ENCODE assay signal across 9 mouse cellular contexts in genomic region chr10:67871811-67872210, GRCm38 (mm10). TPM values are rescaled to one million over a fixed set of nuclear protein-coding genes. Genes with fewer than 3 reads are reported as not detected.
A peak's percentile ranks its signal among the peaks of the same experiment; 100 is the strongest.
DNase-seq lines count a peak whose midpoint lies in the region; ATAC-seq lines count a peak whose summit lies in the region.
"Had no signal": no experiment of that assay in that cellular context is flagged by ENCODE, and none has a peak within 500 bp of the region (broad histone marks: within the 10 kb centered on the region; RNA-seq: fewer than 3 reads in every experiment).

No protein-coding gene starts in this region.

- DNase-seq in heart, adult 8-10 months (ENCODE audit: low spot score): peak; percentile 68
- DNase-seq in adrenal gland, adult 8-10 months: peak; percentile 14
- DNase-seq in embryo, embryonic 11.5 days (ENCODE audit: low read depth, low spot score): peak; percentile 19
- DNase-seq in layer of hippocampus, postnatal 36 days: peak; percentile 51 to 71
- peak; percentile 29 to 31 for DNase-seq in spleen, postnatal 36 days (ENCODE audit: low spot score in 2 of 2)
- DNase-seq: liver, embryonic 13.5 days had no signal

- no peaks in the 10 kb centered on the region for H3K27me3 ChIP-seq in heart, embryonic 11.5 days (ENCODE audit: control insufficient read depth, insufficient read depth, low read length)
- H3K27me3 ChIP-seq in midbrain, embryonic 12.5 days: 0 out of 2 replicates have a peak, but pooled peaks cover 12% of the 10 kb centered on the region
- H3K27me3 ChIP-seq: liver, embryonic 13.5 days had no signal

- no peak overlapping the region for H3K9ac ChIP-seq in heart, embryonic 11.5 days (ENCODE audit: low read depth, low read length)
- H3K9ac ChIP-seq in midbrain, embryonic 12.5 days (replicated peaks): no peak overlapping the region
- H3K9ac ChIP-seq: liver, embryonic 13.5 days had no signal

- 16% methylated on average over 2 of the region's 2 CpGs for WGBS in heart, embryonic 11.5 days (ENCODE audit: insufficient replicate concordance)
- WGBS in midbrain, embryonic 12.5 days: 7% methylated on average over 2 of the region's 2 CpGs

- no peak overlapping the region for H3K4me3 ChIP-seq in heart, embryonic 11.5 days (ENCODE audit: low read depth, low read length)
- H3K4me3 ChIP-seq in midbrain, embryonic 12.5 days: no peak overlapping the region
- H3K4me3 ChIP-seq: liver, embryonic 13.5 days had no signal

- no peaks in the 10 kb centered on the region for H3K9me3 ChIP-seq in heart, embryonic 11.5 days (replicated peaks; ENCODE audit: control insufficient read depth, low read length)
- H3K9me3 ChIP-seq in midbrain, embryonic 12.5 days: no peaks in the 10 kb centered on the region
- H3K9me3 ChIP-seq: liver, embryonic 13.5 days had no signal

- no peaks in the 10 kb centered on the region for H3K36me3 ChIP-seq in heart, embryonic 11.5 days (ENCODE audit: control insufficient read depth, insufficient read depth, low read length)
- H3K36me3 ChIP-seq in midbrain, embryonic 12.5 days: no peaks in the 10 kb centered on the region
- H3K36me3 ChIP-seq: liver, embryonic 13.5 days had no signal

- H3K27ac ChIP-seq in heart, embryonic 11.5 days (ENCODE audit: low read depth, low read length): no peak overlapping the region
- H3K27ac ChIP-seq in midbrain, embryonic 12.5 days (replicated peaks): no peak overlapping the region
- H3K27ac ChIP-seq: liver, embryonic 13.5 days had no signal

- no peaks in the 10 kb centered on the region for H3K4me1 ChIP-seq in heart, embryonic 11.5 days (ENCODE audit: control insufficient read depth, insufficient read depth, low read length)
- H3K4me1 ChIP-seq in midbrain, embryonic 12.5 days: no peaks in the 10 kb centered on the region
- H3K4me1 ChIP-seq: liver, embryonic 13.5 days had no signal

- no peak for ATAC-seq in heart, embryonic 11.5 days (replicated peaks; ENCODE audit: insufficient number of reproducible peaks, low FRiP score, low TSS enrichment)
- ATAC-seq in hematopoietic stem cell, adult 5-6 weeks (replicated peaks in 1 of 2; ENCODE audit: insufficient read depth in 1 of 2, low FRiP score in 2 of 2, low TSS enrichment in 1 of 2, low read depth in 1 of 2, poor library complexity in 2 of 2, severe bottlenecking in 2 of 2): peak; percentile 93 to 94
- peak; percentile 44; the same call in 1 of the 2 replicates for ATAC-seq in midbrain, embryonic 12.5 days (ENCODE audit: low FRiP score, low read depth)

- H3K4me2 ChIP-seq in heart, embryonic 11.5 days: no peak overlapping the region
- H3K4me2 ChIP-seq in midbrain, embryonic 12.5 days (replicated peaks): no peak overlapping the region
- H3K4me2 ChIP-seq: liver, embryonic 13.5 days had no signal

RNA-seq across cellular contexts. Expression of gene Zfp365, which starts 40.7 kb away (rescaled TPM):
- 1 to 10 TPM in 2 of 4 experiments, under 1 TPM in 2; 0.44 to 2.2 (median 0.92) TPM for total RNA-seq in heart, adult 8-10 months (2022)
- 0.76 and 0.77 TPM in 2 replicates for polyA plus RNA-seq in heart, embryonic 11.5 days (2014; fragmentation: Nextera tagmentation; extraction: Ambion mirVana)
- total RNA-seq in adrenal gland, adult 8-10 months (2022): 1 to 10 TPM; 2.6 to 3.2 (median 3.0) TPM
- 0.19 and 0.20 TPM in 2 replicates for total RNA-seq in hematopoietic stem cell, adult 5-6 weeks (2017)
- 100 to 1,000 TPM; 240 to 247 TPM for total RNA-seq in layer of hippocampus, postnatal 36 days (2021)
- polyA plus RNA-seq in midbrain, embryonic 12.5 days (2016; fragmentation: Nextera tagmentation; extraction: Ambion mirVana): 2.8 and 3.0 TPM in 2 replicates

Comparison
In these comparisons a context has a peak if more than half of its experiments do, and no peak if none do; other contexts are left out.
1. DNase-seq: peak in every context shown above with its lines; median percentile 68 in heart, adult 8-10 months; 61 in layer of hippocampus, postnatal 36 days; 30 in spleen, postnatal 36 days; 19 in embryo, embryonic 11.5 days; 14 in adrenal gland, adult 8-10 months.
2. RNA of gene Zfp365, which starts 40.7 kb away (total RNA-seq): 240 to 247 TPM in layer of hippocampus, postnatal 36 days; 2.6 to 3.2 TPM in adrenal gland, adult 8-10 months, 0.44 to 2.2 TPM in heart, adult 8-10 months and 0.19 to 0.20 TPM in hematopoietic stem cell, adult 5-6 weeks; every median in the first group is over 10 times any median in the second.